Mouse (Mus musculus) adrenal gland (tissue): Measurements from ENCODE around the gene Tymp.

Source experiments
- intact Hi-C: fragments of 180-260 bp; cut with DNase I; formaldehyde crosslinking; loops from one replicate; pipeline ENCODE4 v1.15.1; 2025

Gene Tymp

DNA sequence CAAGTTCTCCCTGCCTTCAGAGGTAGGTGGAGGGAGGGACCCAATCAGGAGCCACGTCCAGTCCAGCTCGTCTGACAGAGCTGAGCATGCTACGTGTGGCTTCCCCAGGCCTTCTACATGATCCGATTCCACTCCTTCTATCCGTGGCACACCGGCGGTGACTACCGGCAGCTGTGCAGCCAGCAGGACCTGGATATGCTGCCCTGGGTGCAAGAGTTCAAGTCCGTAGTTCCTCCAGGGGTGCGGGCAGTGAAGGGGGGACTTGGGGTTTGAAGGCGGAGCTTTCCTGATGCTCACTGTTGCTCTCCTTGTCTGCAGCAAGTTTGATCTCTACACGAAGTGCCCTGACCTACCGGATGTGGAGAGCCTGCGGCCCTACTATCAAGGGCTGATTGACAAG is 40.4 kb downstream of the Tymp start:
- intact Hi-C loops = no loop called here

DNA sequence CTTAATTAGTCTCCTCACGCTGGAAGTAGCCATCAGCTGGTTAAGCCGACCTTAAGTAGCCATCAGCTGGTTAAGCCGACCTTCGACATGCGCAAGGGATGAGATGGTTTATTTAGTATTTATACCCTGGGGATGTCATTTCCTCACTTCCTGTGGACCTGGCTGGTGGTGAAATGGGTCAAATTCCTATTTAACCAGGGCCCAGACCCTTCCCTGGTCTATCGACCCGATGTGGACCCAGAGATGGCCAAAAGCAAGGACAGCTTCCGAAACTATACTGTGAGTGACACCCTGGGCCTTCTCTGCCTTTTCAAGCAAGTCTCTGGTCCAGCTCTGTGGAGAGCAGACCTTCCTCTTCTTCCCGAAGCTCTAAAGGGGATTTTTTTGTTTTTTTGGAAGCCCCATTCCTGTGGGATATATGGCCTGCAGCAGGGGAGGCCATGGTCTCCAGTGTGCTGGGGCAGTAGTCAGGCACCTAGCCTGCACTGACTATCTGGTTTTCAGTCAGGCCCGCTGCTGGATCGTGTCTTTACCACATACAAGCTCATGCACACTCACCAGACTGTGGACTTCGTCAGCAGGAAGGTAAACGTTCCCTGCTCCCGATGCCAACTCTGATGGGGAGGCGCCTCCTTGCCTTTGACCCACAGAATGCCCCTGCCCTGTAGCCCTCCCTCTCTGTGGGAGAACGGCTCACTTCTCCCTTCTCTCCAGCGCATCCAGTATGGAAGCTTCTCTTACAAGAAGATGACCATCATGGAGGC is 41.9 kb downstream of the Tymp start:
- intact Hi-C loops = no loop called here

DNA sequence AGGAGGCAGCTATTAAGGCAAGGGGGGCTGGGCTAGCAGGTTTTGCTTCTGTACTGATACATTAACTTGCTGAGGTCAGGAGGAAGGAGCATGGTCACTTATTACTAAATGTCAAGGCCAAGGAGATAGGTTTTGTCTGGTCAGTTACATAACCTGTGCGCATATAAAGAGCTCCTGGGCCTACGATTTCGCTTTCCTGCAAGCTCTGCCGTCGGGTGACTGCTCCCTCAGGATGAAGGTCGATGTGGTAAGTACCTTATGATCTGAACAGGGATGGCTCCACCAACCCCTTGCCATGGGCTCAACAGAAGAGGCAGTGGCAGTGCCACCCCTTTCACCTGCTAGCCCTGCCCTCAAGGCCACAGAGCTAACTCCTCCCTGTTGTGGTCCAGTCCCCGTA is 42.6 kb downstream of the Tymp start, which contains the start of gene Miox:
Gene Miox (plus strand): TSS at position 128 of the 400 bp plus-strand sequence.
- intact Hi-C loops = no loop called here

GRCm38 (mm10) chr15:89326441-89326840 is 50.4 kb downstream of the Tymp start:
- intact Hi-C loops = no loop called here

GRCm38 (mm10) chr15:89323656-89324055 is 53.2 kb downstream of the Tymp start:
- intact Hi-C loops = no loop called here

GRCm38 (mm10) chr15:89322670-89323522 is 53.9 kb downstream of the Tymp start, which contains the start of gene Adm2:
Gene Adm2, plus strand, starts transcription at chr15:89322720.
- intact Hi-C loops = no loop called here
